ENCODE assay signal across 8 mouse cellular contexts in the genomic region with DNA sequence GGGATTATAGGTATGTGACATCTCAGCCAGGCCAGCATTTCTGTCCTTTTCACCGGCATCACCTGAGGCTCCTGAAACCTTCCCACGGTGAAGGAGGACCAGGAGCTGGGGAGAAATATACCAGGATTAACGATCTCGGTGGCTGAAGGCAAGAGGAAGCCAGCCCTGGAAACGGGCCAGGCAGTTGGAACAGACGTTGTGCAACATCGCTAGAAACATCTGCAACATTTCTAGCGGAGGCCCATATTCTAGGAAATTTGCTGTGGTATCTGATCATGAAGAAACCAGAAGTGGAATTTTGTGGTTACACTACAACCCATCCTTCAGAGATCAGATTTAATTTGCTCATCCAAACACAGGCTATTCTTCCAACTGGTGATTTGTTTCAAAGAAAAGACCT. TPM values are rescaled to one million over a fixed set of nuclear protein-coding genes. Genes with fewer than 3 reads are reported as not detected.
A peak's percentile ranks its signal among the peaks of the same experiment; 100 is the strongest.
DNase-seq lines count a peak whose midpoint lies in the region; ATAC-seq and TF ChIP-seq lines count a peak whose summit lies in the region.

No protein-coding gene starts in this region.

- no peak overlapping the region for H3K4me3 ChIP-seq in hindbrain, postnatal 0 days (ENCODE audit: low read length)
- H3K4me3 ChIP-seq in hindbrain, embryonic 14.5 days (replicated peaks; ENCODE audit: low read length), result no peak overlapping the region
- H3K4me3 ChIP-seq in MEL (ENCODE audit: control insufficient read depth in 1 of 2, insufficient read depth in 1 of 2, low read depth in 2 of 2, low read length in 2 of 2), result no peak overlapping the region

- H3K4me2 ChIP-seq in hindbrain, postnatal 0 days (ENCODE audit: low read depth, low read length), result no peak overlapping the region
- H3K4me2 ChIP-seq in hindbrain, embryonic 14.5 days (replicated peaks), result no peak overlapping the region

- H3K27me3 ChIP-seq in hindbrain, postnatal 0 days (ENCODE audit: insufficient read depth, low read length), result no peaks in the 10 kb centered on the region
- no peaks in the 10 kb centered on the region for H3K27me3 ChIP-seq in hindbrain, embryonic 14.5 days (ENCODE audit: control insufficient read depth, insufficient read depth, low read length)
- H3K27me3 ChIP-seq in MEL (ENCODE audit: control insufficient read depth in 1 of 2, insufficient read depth in 2 of 2, low read length in 2 of 2), result no peaks in the 10 kb centered on the region

- no peak for TF ChIP-seq CTCF in hindbrain, postnatal 0 days (IDR thresholded peaks at IDR 0.05; ENCODE audit: low read depth)
- TF ChIP-seq CTCF in MEL (IDR thresholded peaks at IDR 0.05 in 2 of 3, conservative IDR thresholded peaks at IDR 0.05 in 1 of 3; ENCODE audit: control insufficient read depth in 1 of 3, insufficient read depth in 1 of 3, low read depth in 2 of 3, low read length in 3 of 3, poor library complexity in 1 of 3, severe bottlenecking in 1 of 3), result no peak

- no peaks in the 10 kb centered on the region for H3K36me3 ChIP-seq in hindbrain, postnatal 0 days (ENCODE audit: insufficient read depth, low read length)
- H3K36me3 ChIP-seq in hindbrain, embryonic 14.5 days (replicated peaks; ENCODE audit: control insufficient read depth, insufficient read depth), result no peaks in the 10 kb centered on the region
- peaks cover 2 to 31% of the 10 kb centered on the region in 2 experiments; a peak in 3 of 4 replicates for H3K36me3 ChIP-seq in MEL (ENCODE audit: control insufficient read depth in 1 of 2, insufficient read depth in 2 of 2, low read length in 2 of 2)

- DNase-seq in hindbrain, postnatal 0 days (ENCODE audit: low spot score), result peak; percentile 35
- no peak for DNase-seq in hindbrain, embryonic 14.5 days (ENCODE audit: low spot score)
- peak; percentile 91 for DNase-seq in MEL (ENCODE audit: low read depth, low spot score)
- peak; percentile 64 for DNase-seq in fibroblast of lung, adult 2 months (ENCODE audit: low read depth)
- peak; percentile 67 to 79 for DNase-seq in kidney, postnatal 36 days
- peak; percentile 70 to 71 for DNase-seq in monocyte, adult 2 months (ENCODE audit: low read depth in 1 of 2, low spot score in 2 of 2)
- DNase-seq in left cerebral cortex, postnatal 36 days (ENCODE audit: low spot score in 2 of 2), result no peak
- no peak for DNase-seq in cerebellum, adult 11-12 months

- peak; percentile 88 to 96 for TF ChIP-seq EP300 in MEL (IDR thresholded peaks at IDR 0.05; ENCODE audit: low read depth in 1 of 2, low read length in 2 of 2)

- no peak for TF ChIP-seq RAD21 in MEL (IDR thresholded peaks at IDR 0.05; ENCODE audit: low read depth, low read length)

- H3K9me3 ChIP-seq in hindbrain, postnatal 0 days (ENCODE audit: low read length), result no peaks in the 10 kb centered on the region
- no peaks in the 10 kb centered on the region for H3K9me3 ChIP-seq in hindbrain, embryonic 14.5 days (ENCODE audit: control insufficient read depth, low read length)
- no peaks in the 10 kb centered on the region for H3K9me3 ChIP-seq in MEL (replicated peaks; ENCODE audit: insufficient read depth, low read length)

- peaks cover 8% of the 10 kb centered on the region; the same call in 1 of the 2 replicates for H3K4me1 ChIP-seq in hindbrain, postnatal 0 days (ENCODE audit: insufficient read depth, low read length)
- H3K4me1 ChIP-seq in hindbrain, embryonic 14.5 days (replicated peaks; ENCODE audit: control insufficient read depth, insufficient read depth, low read length), result peaks cover 19% of the 10 kb centered on the region
- H3K4me1 ChIP-seq in MEL (ENCODE audit: control insufficient read depth in 1 of 2, insufficient read depth in 2 of 2, low read length in 2 of 2), result peaks cover 19 to 38% of the 10 kb centered on the region in 2 experiments

- peak overlapping the region; percentile 15; the same call in 1 of the 2 replicates for H3K27ac ChIP-seq in hindbrain, postnatal 0 days
- no peak overlapping the region for H3K27ac ChIP-seq in hindbrain, embryonic 14.5 days
- H3K27ac ChIP-seq in MEL (ENCODE audit: control insufficient read depth, low read depth, low read length), result peak overlapping the region; percentile 44

- TF ChIP-seq POLR2A in MEL (IDR thresholded peaks at IDR 0.05; ENCODE audit: control insufficient read depth in 1 of 2, insufficient read depth in 1 of 2, low read depth in 1 of 2, low read length in 2 of 2, poor library complexity in 1 of 2), result no peak

- no peak overlapping the region for H3K9ac ChIP-seq in hindbrain, postnatal 0 days (replicated peaks; ENCODE audit: low read length)
- H3K9ac ChIP-seq in hindbrain, embryonic 14.5 days, result no peak overlapping the region
- no peak overlapping the region for H3K9ac ChIP-seq in MEL (ENCODE audit: control insufficient read depth, low read depth, low read length, poor library complexity, severe bottlenecking)

- H3K79me2 ChIP-seq in MEL (ENCODE audit: control insufficient read depth, insufficient read depth, low read length, poor library complexity), result peaks cover 82% of the 10 kb centered on the region

- 47% methylated on average over 8 of the region's 8 CpGs for WGBS in hindbrain, postnatal 0 days
- WGBS in hindbrain, embryonic 14.5 days, result 65% methylated on average over 8 of the region's 8 CpGs

- intact Hi-C loops in left cerebral cortex, postnatal 36 days (cut with DNase I), result no loop called here

- ATAC-seq in hindbrain, postnatal 0 days, result no peak
- no peak for ATAC-seq in hindbrain, embryonic 14.5 days (ENCODE audit: low FRiP score)

TF ChIP-seq in MEL, 35 proteins besides CTCF, POLR2A, EP300 and RAD21 (continues in another document):
- no peak for TF ChIP-seq SMC3 (IDR thresholded peaks at IDR 0.05; ENCODE audit: low read depth, low read length)
- no peak for TF ChIP-seq HCFC1 (IDR thresholded peaks at IDR 0.05; ENCODE audit: low read depth, low read length)
- no peak for TF ChIP-seq NELFE (IDR thresholded peaks at IDR 0.05; ENCODE audit: low read depth, low read length)
- no peak for TF ChIP-seq ZC3H11A (IDR thresholded peaks at IDR 0.05; ENCODE audit: low read depth, low read length)
- TF ChIP-seq TCF12 (IDR thresholded peaks at IDR 0.05; ENCODE audit: low read depth, low read length), result peak; percentile 84
- TF ChIP-seq SIN3A (IDR thresholded peaks at IDR 0.05; ENCODE audit: low read length), result peak; percentile 78
- 0 out of 2 replicates have a peak, but pooled peaks have one; percentile 32 for TF ChIP-seq MAX (IDR thresholded peaks at IDR 0.05; ENCODE audit: low read length)
- TF ChIP-seq KAT2A (conservative IDR thresholded peaks at IDR 0.05; ENCODE audit: low read depth, low read length), result no peak
- TF ChIP-seq USF1 (IDR thresholded peaks at IDR 0.05; ENCODE audit: low read depth, low read length), result no peak
- no peak for TF ChIP-seq MYC (IDR thresholded peaks at IDR 0.05; ENCODE audit: low read depth, low read length)
- no peak for TF ChIP-seq ZKSCAN1 (IDR thresholded peaks at IDR 0.05; ENCODE audit: low read depth, low read length)
- no peak for TF ChIP-seq MEF2A (IDR thresholded peaks at IDR 0.05; ENCODE audit: extremely low read depth, insufficient replicate concordance, low read depth, low read length, poor library complexity, severe bottlenecking)
- no peak for TF ChIP-seq POLR2AphosphoS2 (IDR thresholded peaks at IDR 0.05; ENCODE audit: low read length)
- TF ChIP-seq MAFK (IDR thresholded peaks at IDR 0.05; ENCODE audit: borderline replicate concordance, low read depth, low read length), result peak; percentile 40; the same call in 1 of the 2 replicates
- no peak for TF ChIP-seq UBTF (IDR thresholded peaks at IDR 0.05; ENCODE audit: borderline replicate concordance, insufficient read depth, low read depth, low read length)
- TF ChIP-seq GATA1 (IDR thresholded peaks at IDR 0.05; ENCODE audit: low read depth, low read length), result peak; percentile 81
- no peak for TF ChIP-seq ZNF384 (IDR thresholded peaks at IDR 0.05; ENCODE audit: low read depth, low read length)
- no peak for TF ChIP-seq E2F4 (IDR thresholded peaks at IDR 0.05; ENCODE audit: borderline replicate concordance, low read depth, low read length)
- peak; percentile 97 for TF ChIP-seq RCOR1 (IDR thresholded peaks at IDR 0.05; ENCODE audit: low read depth, low read length)
- no peak for TF ChIP-seq CHD2 (IDR thresholded peaks at IDR 0.05; ENCODE audit: low read length)
- no peak for TF ChIP-seq JUND (IDR thresholded peaks at IDR 0.05; ENCODE audit: low read depth, low read length)
- TF ChIP-seq NRF1 (IDR thresholded peaks at IDR 0.05; ENCODE audit: insufficient read depth, low read depth, low read length, poor library complexity, severe bottlenecking), result no peak
- no peak for TF ChIP-seq POLR2AphosphoS5 (IDR thresholded peaks at IDR 0.05; ENCODE audit: borderline replicate concordance, low read depth, low read length)
- no peak for TF ChIP-seq USF2 (IDR thresholded peaks at IDR 0.05; ENCODE audit: borderline replicate concordance in 1 of 2, insufficient read depth in 1 of 2, low read depth in 1 of 2, low read length in 2 of 2)
- no peak for TF ChIP-seq GABPA (IDR thresholded peaks at IDR 0.05; ENCODE audit: low read depth, low read length)
- TF ChIP-seq MAZ (IDR thresholded peaks at IDR 0.05; ENCODE audit: low read depth, low read length), result 0 out of 2 replicates have a peak, but pooled peaks have one; percentile 30
- TF ChIP-seq ZMIZ1 (IDR thresholded peaks at IDR 0.05; ENCODE audit: low read depth, low read length), result no peak
- TF ChIP-seq MXI1 (IDR thresholded peaks at IDR 0.05; ENCODE audit: low read depth, low read length), result peak; percentile 26; the same call in 1 of the 2 replicates
- no peak for TF ChIP-seq CHD1 (IDR thresholded peaks at IDR 0.05; ENCODE audit: low read depth, low read length)
- TF ChIP-seq TBP (IDR thresholded peaks at IDR 0.05; ENCODE audit: low read depth, low read length), result no peak
- no peak for TF ChIP-seq ELF1 (IDR thresholded peaks at IDR 0.05; ENCODE audit: low read depth, low read length)
- peak; percentile 58; the same call in 1 of the 2 replicates for TF ChIP-seq BHLHE40 (IDR thresholded peaks at IDR 0.05; ENCODE audit: borderline replicate concordance, low read depth, low read length)
- TF ChIP-seq ETS1 (IDR thresholded peaks at IDR 0.05; ENCODE audit: low read depth, low read length), result peak; percentile 89
- TF ChIP-seq TAL1 (IDR thresholded peaks at IDR 0.05; ENCODE audit: low read length), result peak; percentile 70

RNA-seq across cellular contexts. Expression of gene Uck2, which starts 38.1 kb away (rescaled TPM):
- total RNA-seq in hindbrain, postnatal 0 days (2014; rRNA removed), result 71.8 and 91.3 TPM in 2 replicates
- 40.1 and 44.7 TPM in 2 replicates for polyA plus RNA-seq in hindbrain, postnatal 0 days (2015; fragmentation: Nextera tagmentation; extraction: Ambion mirVana)
- polyA plus RNA-seq in hindbrain, embryonic 14.5 days (2014; fragmentation: Nextera tagmentation; extraction: Ambion mirVana), result 48.8 and 49.6 TPM in 2 replicates
- total RNA-seq in MEL (2012; rRNA removed), result 191 and 213 TPM in 2 replicates
- 100 to 1,000 TPM; 290 to 643 TPM for polyA plus RNA-seq in MEL (2012; ENCODE audit: insufficient read depth in 1 of 2, insufficient read length in 2 of 2, low read depth in 1 of 2, low replicate concordance in 2 of 2, missing spikeins in 1 of 2)
- 10 to 100 TPM; 37.4 to 42.5 TPM for total RNA-seq in left cerebral cortex, postnatal 36 days (2021)

Comparison
In these comparisons a context has a peak if more than half of its experiments do, and no peak if none do; other contexts are left out.
1. DNase-seq: peak in hindbrain, postnatal 0 days (single experiment), MEL (single experiment), fibroblast of lung, adult 2 months (single experiment), kidney, postnatal 36 days (2 of 2) and monocyte, adult 2 months (2 of 2); none in hindbrain, embryonic 14.5 days (single experiment), left cerebral cortex, postnatal 36 days (0 of 2) and cerebellum, adult 11-12 months (single experiment).